Mouse (Mus musculus): ENCODE data around the gene Ppp1r3a.
A peak's percentile ranks its signal among the peaks of the same experiment; 100 is the strongest.
"Not testable (repeated sequence)": the region's sequence is repeated elsewhere in the genome, so short reads cannot be mapped to it uniquely, and the experiment has no call there.

Gene Ppp1r3a

GRCm38 (mm10) chr6:14754901-14755591, at the start of gene Ppp1r3a:
Ppp1r3a (minus strand) TSS chr6:14755274.
- DNase-seq = no peak

- no peak for DNase-seq
Measured at GRCm38 (mm10) chr6:14787157-14787938, 32.3 kb upstream of the Ppp1r3a start.

- no peak for DNase-seq
Measured at GRCm38 (mm10) chr6:14777920-14778319, 22.8 kb upstream of the Ppp1r3a start.

GRCm38 (mm10) chr6:14771717-14772116, 16.6 kb upstream of the Ppp1r3a start:
- no peak for DNase-seq

- no peak for DNase-seq
Measured at GRCm38 (mm10) chr6:14757486-14757885, 2.4 kb upstream of the Ppp1r3a start.

GRCm38 (mm10) chr6:14753512-14753911, 1.6 kb downstream of the Ppp1r3a start:
- no peak for DNase-seq

- DNase-seq = no peak
Measured at GRCm38 (mm10) chr6:14752211-14752610, 2.9 kb downstream of the Ppp1r3a start.

GRCm38 (mm10) chr6:14747000-14747399, 8.1 kb downstream of the Ppp1r3a start:
- no peak for DNase-seq

- no peak for DNase-seq
Measured at GRCm38 (mm10) chr6:14736017-14736416, 19.1 kb downstream of the Ppp1r3a start.

- no peak for DNase-seq
Measured at GRCm38 (mm10) chr6:14731011-14731410, 24.1 kb downstream of the Ppp1r3a start.

GRCm38 (mm10) chr6:14720772-14721414, 34.2 kb downstream of the Ppp1r3a start:
- DNase-seq = peak; percentile 8

- no peak for DNase-seq
Measured at GRCm38 (mm10) chr6:14720110-14720771, 34.8 kb downstream of the Ppp1r3a start.

GRCm38 (mm10) chr6:14715129-14715989, 39.7 kb downstream of the Ppp1r3a start:
- DNase-seq = no peak

- no peak for DNase-seq
Measured at GRCm38 (mm10) chr6:14712146-14712545, 42.9 kb downstream of the Ppp1r3a start.

- no peak for DNase-seq
Measured at GRCm38 (mm10) chr6:14700030-14700429, 55.0 kb downstream of the Ppp1r3a start.

- DNase-seq = not testable (repeated sequence)
Measured at GRCm38 (mm10) chr6:14679231-14679887, 75.7 kb downstream of the Ppp1r3a start.

GRCm38 (mm10) chr6:14668966-14669365, 86.1 kb downstream of the Ppp1r3a start:
- DNase-seq = not testable (repeated sequence)

GRCm38 (mm10) chr6:14667651-14668050, 87.4 kb downstream of the Ppp1r3a start:
- DNase-seq = not testable (repeated sequence)

Measured in right cerebral cortex, adult 18-20 months (tissue).